Mouse (Mus musculus): ENCODE results near the gene Celf1. TPM values are rescaled to one million over a fixed set of nuclear protein-coding genes. Genes with fewer than 3 reads are reported as not detected.
"Not testable (repeated sequence)": the region's sequence is repeated elsewhere in the genome, so short reads cannot be mapped to it uniquely, and the experiment has no call there.

The Celf1 gene
- 156 and 161 TPM in 2 replicates for polyA plus RNA-seq (2016; fragmentation: Nextera tagmentation; extraction: Ambion mirVana)

DNA sequence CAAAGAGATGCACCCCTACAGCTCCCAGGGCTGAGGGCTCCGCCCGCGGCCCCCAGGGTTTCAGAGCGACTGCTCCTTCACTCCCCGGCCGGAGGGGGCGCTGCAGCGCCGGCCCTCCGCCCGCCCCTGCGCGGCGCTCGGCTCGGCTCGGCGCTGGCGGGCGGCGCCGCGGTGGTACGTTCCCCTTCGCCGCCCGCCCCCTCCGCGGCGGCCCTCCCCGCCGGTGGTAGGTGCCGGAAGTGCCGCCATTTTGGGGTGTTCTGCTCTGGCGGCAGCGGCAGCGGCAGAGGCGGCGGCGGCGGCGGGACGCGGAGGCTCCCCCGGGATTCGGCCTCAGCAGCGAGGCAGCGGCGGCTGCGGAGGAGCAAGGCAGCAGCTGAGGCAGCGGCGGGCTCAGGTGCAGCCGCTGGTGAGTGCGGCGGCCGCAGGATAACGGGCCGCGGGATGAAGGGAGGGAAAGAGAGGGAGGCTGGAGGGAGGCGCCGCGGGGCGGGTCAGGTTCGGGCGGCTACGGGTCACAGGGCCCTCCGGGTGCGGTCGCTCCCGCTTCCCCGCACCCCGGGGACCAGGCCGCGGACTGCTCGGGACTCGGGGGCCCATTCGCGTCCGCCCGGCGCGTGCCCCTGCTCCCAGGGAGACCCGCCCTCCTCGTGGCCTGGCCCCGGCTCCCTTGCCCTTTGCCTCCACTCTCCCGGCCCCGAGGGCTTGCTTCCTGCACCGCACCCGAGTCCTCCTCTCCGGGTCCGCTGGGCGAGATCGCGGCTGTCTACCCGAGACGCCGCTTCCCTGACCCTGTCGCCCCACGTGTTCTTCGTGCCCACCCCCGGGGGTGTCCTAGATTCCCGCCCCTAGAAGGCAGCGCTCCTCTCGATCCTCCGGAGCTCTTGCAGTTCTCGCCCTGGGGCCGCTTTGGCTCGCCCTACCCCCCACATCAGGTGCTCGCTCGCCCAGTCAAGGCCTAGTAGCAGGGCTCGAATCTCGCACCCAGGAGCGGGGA lies at the start of gene Celf1:
Gene Celf1 (plus strand): TSS at position 150 of the 997 bp plus-strand sequence.
- peak within 1 kb of the TSS; percentile 74 for H3K4me3 ChIP-seq

GRCm38 (mm10) chr2:90893673-90894298 lies 46.4 kb upstream of the Celf1 start:
- Histone ChIP-seq H3K36me3 (replicated peaks) (peaks cover 65% of the 10 kb centered on the region), H3K27me3 (ENCODE audit: poor library complexity, severe bottlenecking) (peaks cover 34% of the 10 kb centered on the region)
- WGBS = 91% methylated on average over 6 of the region's 6 CpGs

More for the DNA sequence above, at the start of gene Celf1:
- Histone ChIP-seq H3K27ac (peak within 1 kb of the TSS; percentile 98), H3K4me1 (peaks cover 35% of the 10 kb centered on the region), H3K9me3 (no peaks in the 10 kb centered on the region), H3K36me3 (replicated peaks) (peaks cover 15% of the 10 kb centered on the region), H3K27me3 (ENCODE audit: poor library complexity, severe bottlenecking) (no peaks in the 10 kb centered on the region)
- under 1% methylated on average over 97 of the region's 113 CpGs for WGBS
- peak; percentile 85 for DNase-seq (ENCODE audit: extremely low spot score, low spot score)

GRCm38 (mm10) chr2:90894299-90894677 lies 45.9 kb upstream of the Celf1 start:
- WGBS = 82% methylated on average over 3 of the region's 3 CpGs
- H3K27ac ChIP-seq; H3K4me3 ChIP-seq; H3K9me3 ChIP-seq; DNase-seq (ENCODE audit: extremely low spot score, low spot score): not testable (repeated sequence)
- Histone ChIP-seq H3K4me1 (peaks cover 12% of the 10 kb centered on the region), H3K27me3 (ENCODE audit: poor library complexity, severe bottlenecking) (peaks cover 29% of the 10 kb centered on the region), H3K36me3 (replicated peaks) (peaks cover 70% of the 10 kb centered on the region)

More at GRCm38 (mm10) chr2:90893673-90894298, 46.4 kb upstream of the Celf1 start:
- Histone ChIP-seq H3K9me3 (no peaks in the 10 kb centered on the region), H3K4me1 (peaks cover 14% of the 10 kb centered on the region), H3K27ac (peak overlapping the region; percentile 56; the same call in 1 of the 2 replicates), H3K4me3 (no peak overlapping the region)
- no peak for DNase-seq (ENCODE audit: extremely low spot score, low spot score)

GRCm38 (mm10) chr2:90903398-90903797 lies 36.8 kb upstream of the Celf1 start:
- Histone ChIP-seq H3K27ac (peak overlapping the region; percentile 98), H3K4me3 (peak overlapping the region; percentile 96), H3K4me1 (peaks cover 38% of the 10 kb centered on the region), H3K27me3 (ENCODE audit: poor library complexity, severe bottlenecking) (no peaks in the 10 kb centered on the region), H3K36me3 (replicated peaks) (peaks cover 72% of the 10 kb centered on the region), H3K9me3 (no peaks in the 10 kb centered on the region)
- 90% methylated on average over 2 of the region's 2 CpGs for WGBS
- DNase-seq (ENCODE audit: extremely low spot score, low spot score) = no peak

GRCm38 (mm10) chr2:90904076-90904855 lies 35.9 kb upstream of the Celf1 start, which contains the start of the genes Kbtbd4 and Ndufs3:
TSS of gene Kbtbd4 (plus strand) at chr2:90904740.
TSS of gene Ndufs3 (minus strand) at chr2:90904827.
- Histone ChIP-seq H3K4me1 (peaks cover 38% of the 10 kb centered on the region), H3K27me3 (ENCODE audit: poor library complexity, severe bottlenecking) (no peaks in the 10 kb centered on the region), H3K4me3 (peak within 1 kb of the TSS; percentile 96), H3K27ac (peak within 1 kb of the TSS; percentile 98), H3K36me3 (replicated peaks) (peaks cover 72% of the 10 kb centered on the region), H3K9me3 (no peaks in the 10 kb centered on the region)
- peak; percentile 94 for DNase-seq (ENCODE audit: extremely low spot score, low spot score)
- under 1% methylated on average over 43 of the region's 43 CpGs for WGBS

GRCm38 (mm10) chr2:90904856-90905224 lies 35.3 kb upstream of the Celf1 start:
- peak overlapping the region; percentile 96 for H3K4me3 ChIP-seq
- no peaks in the 10 kb centered on the region for H3K27me3 ChIP-seq (ENCODE audit: poor library complexity, severe bottlenecking)
- H3K36me3 ChIP-seq (replicated peaks) = peaks cover 72% of the 10 kb centered on the region
- no peaks in the 10 kb centered on the region for H3K9me3 ChIP-seq
- peaks cover 38% of the 10 kb centered on the region for H3K4me1 ChIP-seq
- WGBS = 0% methylated on average over 21 of the region's 21 CpGs
- H3K27ac ChIP-seq = peak overlapping the region; percentile 98
- peak; percentile 84 for DNase-seq (ENCODE audit: extremely low spot score, low spot score)

DNA sequence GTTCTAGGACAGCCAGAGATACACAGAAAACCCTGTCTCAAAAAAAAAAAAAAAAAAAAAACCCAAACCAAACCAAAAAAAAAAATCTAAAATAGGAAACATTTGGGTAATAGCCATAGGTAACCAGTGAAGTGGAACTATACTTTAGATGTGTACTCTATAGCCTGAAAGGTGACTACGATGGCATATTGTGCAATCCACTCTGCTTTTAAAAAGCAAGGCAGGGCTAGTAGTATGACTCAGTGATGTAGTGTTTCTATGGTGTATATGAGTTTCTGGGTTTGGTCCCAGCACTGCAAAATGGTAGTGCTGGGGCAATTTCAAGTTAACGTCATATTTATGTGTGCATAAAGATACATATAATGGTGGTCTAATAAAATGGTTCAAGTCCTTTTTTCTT lies 33.5 kb upstream of the Celf1 start:
- no peak for DNase-seq (ENCODE audit: extremely low spot score, low spot score)
- H3K27ac ChIP-seq = no peak overlapping the region
- no peaks in the 10 kb centered on the region for H3K9me3 ChIP-seq
- 95% methylated on average over 2 of the region's 2 CpGs for WGBS
- peaks cover 73% of the 10 kb centered on the region for H3K36me3 ChIP-seq (replicated peaks)
- H3K4me3 ChIP-seq = no peak overlapping the region
- H3K4me1 ChIP-seq = peaks cover 38% of the 10 kb centered on the region
- no peaks in the 10 kb centered on the region for H3K27me3 ChIP-seq (ENCODE audit: poor library complexity, severe bottlenecking)

DNA sequence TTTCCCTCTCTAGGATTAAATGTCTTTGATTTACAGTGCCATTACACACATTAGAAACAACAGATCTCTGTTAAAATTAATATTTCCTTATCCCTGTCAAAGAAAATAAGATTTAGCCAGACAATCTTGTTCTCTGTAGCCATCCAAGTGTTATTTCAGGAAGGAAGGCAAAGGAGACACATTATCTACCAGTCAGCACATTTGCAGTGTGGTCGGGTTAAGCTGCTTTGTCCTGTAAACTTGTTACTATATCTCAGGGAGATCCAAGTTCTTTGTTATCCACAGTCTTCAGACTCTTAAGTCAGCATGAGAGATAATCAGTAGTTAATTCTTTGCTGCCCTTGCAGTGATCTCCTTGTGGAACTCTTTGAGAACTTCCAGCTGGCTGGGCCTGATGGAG lies 29.3 kb upstream of the Celf1 start:
- WGBS = 82% methylated on average over 1 of the region's 1 CpGs
- Histone ChIP-seq H3K4me1 (peaks cover 24% of the 10 kb centered on the region), H3K9me3 (no peaks in the 10 kb centered on the region), H3K36me3 (replicated peaks) (peaks cover 98% of the 10 kb centered on the region), H3K27ac (no peak overlapping the region), H3K4me3 (no peak overlapping the region), H3K27me3 (ENCODE audit: poor library complexity, severe bottlenecking) (no peaks in the 10 kb centered on the region)
- DNase-seq (ENCODE audit: extremely low spot score, low spot score) = no peak

DNA sequence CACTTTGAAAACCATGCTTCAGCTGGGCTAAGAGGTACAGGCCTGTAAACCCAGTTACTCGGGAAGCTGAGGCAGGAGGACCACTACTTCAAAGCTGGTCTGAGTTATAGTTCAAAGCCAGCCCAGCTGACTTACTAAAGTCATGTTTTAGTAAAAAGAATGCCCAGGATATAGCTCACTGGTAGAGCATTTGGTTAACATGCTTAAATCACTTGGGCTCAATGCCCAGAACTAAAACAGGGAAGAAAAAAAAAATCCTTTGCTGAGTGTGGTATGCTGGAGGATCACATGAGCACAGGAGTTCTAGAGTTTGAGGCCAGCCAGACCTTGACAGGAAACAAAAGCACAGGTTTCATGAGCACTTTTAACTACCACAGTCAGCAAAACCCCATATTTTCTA lies 28.5 kb upstream of the Celf1 start:
- Histone ChIP-seq H3K27me3 (ENCODE audit: poor library complexity, severe bottlenecking) (no peaks in the 10 kb centered on the region), H3K9me3 (no peaks in the 10 kb centered on the region), H3K4me1 (peaks cover 25% of the 10 kb centered on the region), H3K27ac (no peak overlapping the region), H3K4me3 (no peak overlapping the region), H3K36me3 (replicated peaks) (peaks cover 92% of the 10 kb centered on the region)
- WGBS = 91% methylated on average over 1 of the region's 1 CpGs
- no peak for DNase-seq (ENCODE audit: extremely low spot score, low spot score)

GRCm38 (mm10) chr2:90913671-90914070 lies 26.5 kb upstream of the Celf1 start:
- no peak for DNase-seq (ENCODE audit: extremely low spot score, low spot score)
- peaks cover 72% of the 10 kb centered on the region for H3K36me3 ChIP-seq (replicated peaks)
- no peaks in the 10 kb centered on the region for H3K27me3 ChIP-seq (ENCODE audit: poor library complexity, severe bottlenecking)
- peaks cover 34% of the 10 kb centered on the region for H3K4me1 ChIP-seq
- no peaks in the 10 kb centered on the region for H3K9me3 ChIP-seq
- no peak overlapping the region for H3K27ac ChIP-seq
- WGBS = 95% methylated on average over 2 of the region's 2 CpGs
- H3K4me3 ChIP-seq = no peak overlapping the region

DNA sequence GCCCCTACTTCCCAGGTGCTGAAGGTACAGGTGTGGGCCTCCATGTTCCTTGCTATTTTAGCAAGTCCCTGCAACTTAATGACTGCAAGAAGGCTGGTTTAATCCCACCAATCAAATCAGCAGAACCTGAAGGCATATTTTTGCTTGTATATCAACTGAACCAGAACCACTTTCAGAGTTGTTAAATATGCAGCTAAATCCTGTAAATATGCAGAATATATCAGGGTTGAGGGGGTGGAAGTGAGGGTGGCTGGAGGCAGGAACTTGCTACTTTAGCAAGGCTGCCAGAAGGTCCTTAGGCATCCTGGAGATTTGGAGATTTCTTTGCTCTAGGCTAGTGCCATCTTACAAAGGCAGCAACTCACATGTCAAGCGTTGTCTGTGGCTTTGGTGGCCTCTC lies 24.7 kb upstream of the Celf1 start:
- Histone ChIP-seq H3K9me3 (no peaks in the 10 kb centered on the region), H3K36me3 (replicated peaks) (peaks cover 54% of the 10 kb centered on the region), H3K4me1 (peaks cover 34% of the 10 kb centered on the region), H3K27me3 (ENCODE audit: poor library complexity, severe bottlenecking) (peaks cover 3% of the 10 kb centered on the region; the same call in 1 of the 2 replicates), H3K4me3 (no peak overlapping the region; the same call in 1 of the 2 replicates), H3K27ac (no peak overlapping the region)
- 88% methylated on average over 1 of the region's 1 CpGs for WGBS
- no peak for DNase-seq (ENCODE audit: extremely low spot score, low spot score)

DNA sequence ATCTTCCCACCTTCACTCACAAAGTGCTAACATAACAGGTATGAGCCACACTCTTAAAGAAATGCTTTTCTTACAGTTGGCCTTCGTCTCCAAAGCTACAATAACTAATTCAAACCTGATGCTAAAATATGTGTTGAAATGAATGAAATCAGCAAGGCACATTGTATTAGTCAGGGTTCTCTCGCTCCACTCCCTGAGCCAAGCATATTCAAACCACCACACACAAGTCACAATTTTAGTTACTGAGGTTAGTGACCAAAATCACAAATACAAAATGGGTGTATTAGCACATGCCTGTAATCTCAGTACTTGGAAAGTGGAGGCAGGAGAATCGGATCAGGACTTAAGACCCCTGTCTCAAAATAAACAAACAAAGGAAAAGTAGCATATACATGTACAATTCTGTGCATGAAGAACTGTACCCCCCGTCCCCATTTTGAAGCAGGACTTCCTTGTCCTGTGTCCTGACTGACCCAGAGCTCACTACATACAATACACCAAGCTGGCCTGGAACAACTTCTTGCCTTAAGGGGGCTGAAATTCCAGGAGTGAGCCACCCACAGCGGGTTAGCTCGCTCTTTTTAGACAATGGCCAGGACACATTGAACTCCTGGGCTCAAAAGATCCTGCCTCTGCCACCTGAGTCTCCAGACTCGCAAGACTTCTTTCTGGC lies 23.5 kb upstream of the Celf1 start:
- Histone ChIP-seq H3K4me1 (peaks cover 34% of the 10 kb centered on the region), H3K9me3 (no peaks in the 10 kb centered on the region), H3K27ac (peak overlapping the region; percentile 97), H3K36me3 (replicated peaks) (peaks cover 42% of the 10 kb centered on the region), H3K4me3 (peak overlapping the region; percentile 79), H3K27me3 (ENCODE audit: poor library complexity, severe bottlenecking) (peaks cover 3% of the 10 kb centered on the region; the same call in 1 of the 2 replicates)
- DNase-seq (ENCODE audit: extremely low spot score, low spot score) = no peak
- 38% methylated on average over 7 of the region's 7 CpGs for WGBS

All from forebrain, embryonic 10.5 days (tissue).